Mouse (Mus musculus) small intestine, adult 2 months (tissue): Measurements from ENCODE around the gene Pard6b.

Source experiments
- CTCF ChIP-seq: fragments of 200-500 bp; IDR thresholded peaks from 2 replicates; pipeline ENCODE4 v1.5.1; 2012; ENCODE audit warnings: low read depth, mild to moderate bottlenecking, control low read depth, inconsistent platforms, low read length, moderate library complexity, mixed read lengths; ENCODE audit not compliant: insufficient replicate concordance, insufficient read length; ENCODE audit errors: extremely low read depth
- POLR2A ChIP-seq: fragments of 200-500 bp; IDR thresholded peaks from 2 replicates; pipeline ENCODE4 v1.6.1; 2012; ENCODE audit warnings: low read depth, mild to moderate bottlenecking, control low read depth, inconsistent platforms, low read length, moderate library complexity

DNA sequence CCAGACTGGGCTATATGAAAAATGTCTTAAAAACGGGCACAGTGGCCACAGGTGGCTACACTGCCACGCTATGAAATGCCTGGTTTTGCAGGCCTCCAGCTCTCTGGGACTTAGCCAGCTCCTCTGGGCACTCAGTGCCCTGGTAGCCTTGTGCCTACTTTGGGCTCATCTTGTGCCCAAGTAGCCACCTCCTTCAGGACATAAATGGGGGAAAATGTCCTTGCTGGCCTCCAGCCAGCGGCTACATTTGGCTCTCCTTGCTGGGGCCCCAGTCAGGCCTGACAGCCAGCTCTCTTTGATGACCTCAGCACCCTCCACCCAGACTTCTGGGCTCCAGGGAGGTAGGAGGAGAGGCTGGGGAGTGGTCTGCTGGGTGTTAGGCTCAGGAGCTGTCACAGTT, 49.2 kb downstream of the Pard6b start:
- TF ChIP-seq POLR2A (no peak), CTCF (no peak)
